Mouse (Mus musculus) ES-E14 (cell line): ENCODE data around the gene Pafah1b2.

Source experiments
- CHD2 ChIP-seq: IDR thresholded peaks from 2 replicates; pipeline ENCODE4 v1.6.1; 2014; ENCODE audit warnings: mild to moderate bottlenecking, low read depth, low read length, inconsistent platforms
- HCFC1 ChIP-seq: IDR thresholded peaks from 2 replicates; pipeline ENCODE4 v1.6.1; 2012; ENCODE audit warnings: low read length, inconsistent platforms, borderline replicate concordance; ENCODE audit not compliant: insufficient read depth
- MAFK ChIP-seq: IDR thresholded peaks from 2 replicates; pipeline ENCODE4 v1.6.1; 2014; ENCODE audit warnings: mild to moderate bottlenecking, low read depth, low read length, inconsistent platforms; ENCODE audit not compliant: insufficient read depth

DNA sequence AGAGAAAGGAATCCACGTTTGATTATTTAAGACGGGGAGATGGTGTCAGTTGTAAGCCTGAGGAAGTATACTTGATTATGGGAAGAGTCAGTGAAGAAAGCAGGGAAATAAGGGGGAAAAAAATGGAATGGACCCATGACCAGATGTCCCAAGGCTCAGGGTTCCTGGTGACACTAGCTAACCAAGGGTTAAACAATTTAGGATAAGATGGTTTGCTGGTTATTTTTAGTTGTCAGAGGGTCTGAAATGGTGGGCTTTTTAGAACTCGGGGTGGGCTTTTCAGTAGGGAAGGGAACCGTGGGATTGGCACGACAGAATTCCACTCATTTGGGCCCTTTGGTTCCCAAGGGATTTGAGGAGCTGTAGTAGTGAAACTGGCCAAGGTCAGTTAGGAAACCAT is 1.1 kb upstream of the Pafah1b2 start:
- TF ChIP-seq CHD2 (no peak), MAFK (no peak), HCFC1 (no peak)
